In genomic region chr11:68089885-68090592, GRCm38 (mm10) we compare ENCODE assay signal across 11 mouse cellular contexts.
DNase-seq lines count a peak whose midpoint lies in the region; ATAC-seq and TF ChIP-seq lines count a peak whose summit lies in the region.
"Had no signal": no experiment of that assay in that cellular context is flagged by ENCODE, and none has a peak within 500 bp of the region (broad histone marks: within the 10 kb centered on the region; RNA-seq: fewer than 3 reads in every experiment).

No protein-coding gene starts in this region.

- no peak for ATAC-seq in kidney, postnatal 0 days (replicated peaks; ENCODE audit: low FRiP score, low read depth)
- ATAC-seq: forebrain, embryonic 15.5 days had no signal

- no peak overlapping the region for H3K27ac ChIP-seq in kidney, postnatal 0 days
- H3K27ac ChIP-seq: forebrain, embryonic 15.5 days had no signal

- H3K4me3 ChIP-seq in kidney, postnatal 0 days (replicated peaks; ENCODE audit: low read depth, low read length): no peak overlapping the region
- H3K4me3 ChIP-seq: forebrain, embryonic 15.5 days had no signal

- 39% methylated on average over 13 of the region's 13 CpGs for WGBS in kidney, postnatal 0 days

- no peaks in the 10 kb centered on the region for H3K36me3 ChIP-seq in kidney, postnatal 0 days (ENCODE audit: insufficient read depth, low read length)
- H3K36me3 ChIP-seq: forebrain, embryonic 15.5 days had no signal

- H3K27me3 ChIP-seq in kidney, postnatal 0 days (ENCODE audit: insufficient read depth, low read length): no peaks in the 10 kb centered on the region
- H3K27me3 ChIP-seq: forebrain, embryonic 15.5 days had no signal

- H3K9ac ChIP-seq in kidney, postnatal 0 days (ENCODE audit: low read depth, low read length): no peak overlapping the region
- H3K9ac ChIP-seq: forebrain, embryonic 15.5 days had no signal

- H3K4me2 ChIP-seq in kidney, postnatal 0 days (ENCODE audit: low read length): no peak overlapping the region
- H3K4me2 ChIP-seq: forebrain, embryonic 15.5 days had no signal

- H3K4me1 ChIP-seq in kidney, postnatal 0 days (replicated peaks; ENCODE audit: insufficient read depth, low read length): peaks cover 4% of the 10 kb centered on the region; the same call in 1 of the 2 replicates
- H3K4me1 ChIP-seq: forebrain, embryonic 15.5 days had no signal

- peak; percentile 78 for DNase-seq in kidney, postnatal 0 days (ENCODE audit: low spot score)
- no peak for DNase-seq in kidney, postnatal 36 days
- DNase-seq in ZHBTc4 (ENCODE audit: low read depth, low spot score): peak; percentile 89
- DNase-seq in hindlimb bud, embryonic 11.5 days (ENCODE audit: extremely low spot score, low read depth, low spot score): peak; percentile 30
- peak; percentile 26 for DNase-seq in retina, embryonic 14.5 days (ENCODE audit: low spot score)
- no peak for DNase-seq in B cell, adult 2 months
- DNase-seq in cerebellum, adult 11-12 months: no peak
- DNase-seq: cerebellum, adult 18-20 months; kidney, adult 9 months; left cerebral cortex, postnatal 4 days had no signal

- no peak for TF ChIP-seq CTCF in kidney, postnatal 0 days (IDR thresholded peaks at IDR 0.05; ENCODE audit: low read depth)

- no peaks in the 10 kb centered on the region for H3K9me3 ChIP-seq in kidney, postnatal 0 days (replicated peaks; ENCODE audit: low read length)
- H3K9me3 ChIP-seq: forebrain, embryonic 15.5 days had no signal

Comparison
In these comparisons a context has a peak if more than half of its experiments do, and no peak if none do; other contexts are left out.
1. DNase-seq: peak in kidney, postnatal 0 days (single experiment), ZHBTc4 (single experiment), hindlimb bud, embryonic 11.5 days (single experiment) and retina, embryonic 14.5 days (single experiment); none in kidney, postnatal 36 days (0 of 2), B cell, adult 2 months (0 of 2) and cerebellum, adult 11-12 months (single experiment).